Mouse (Mus musculus): ENCODE data around the gene Gm5901. TPM values are rescaled to one million over a fixed set of nuclear protein-coding genes. Genes with fewer than 3 reads are reported as not detected.
"Not testable (repeated sequence)": the region's sequence is repeated elsewhere in the genome, so short reads cannot be mapped to it uniquely, and the experiment has no call there.

The Gm5901 gene
- polyA plus RNA-seq (2015; fragmentation: Nextera tagmentation; extraction: Ambion mirVana) = not detected in 2 replicates

GRCm38 (mm10) chr7:105374866-105375265 is at the start of gene Gm5901:
TSS of gene Gm5901 (plus strand) at chr7:105375038.
- ATAC-seq (ENCODE audit: low FRiP score) = no peak
- Histone ChIP-seq H3K4me3 (replicated peaks) (no peak within 1 kb of the TSS), H3K36me3 (peaks cover 70% of the 10 kb centered on the region), H3K9me3 (replicated peaks) (no peaks in the 10 kb centered on the region), H3K4me1 (no peaks in the 10 kb centered on the region), H3K9ac (replicated peaks) (no peak within 1 kb of the TSS), H3K4me2 (no peak within 1 kb of the TSS), H3K27me3 (replicated peaks) (no peaks in the 10 kb centered on the region), H3K27ac (replicated peaks) (no peak within 1 kb of the TSS)
- WGBS = 94% methylated on average over 1 of the region's 1 CpGs

GRCm38 (mm10) chr7:105325302-105325701 is 49.5 kb upstream of the Gm5901 start:
- Histone ChIP-seq H3K36me3 (no peaks in the 10 kb centered on the region), H3K9ac (replicated peaks) (no peak overlapping the region), H3K4me2 (no peak overlapping the region), H3K4me1 (no peaks in the 10 kb centered on the region), H3K27me3 (replicated peaks) (no peaks in the 10 kb centered on the region), H3K4me3 (replicated peaks) (no peak overlapping the region), H3K9me3 (replicated peaks) (no peaks in the 10 kb centered on the region), H3K27ac (replicated peaks) (no peak overlapping the region)
- 76% methylated on average over 2 of the region's 2 CpGs for WGBS
- ATAC-seq (ENCODE audit: low FRiP score) = no peak

GRCm38 (mm10) chr7:105334004-105334403 is 40.8 kb upstream of the Gm5901 start, which contains the start of gene Olfr690:
TSS of gene Olfr690 (minus strand) at chr7:105334104.
- H3K9ac ChIP-seq (replicated peaks) = no peak within 1 kb of the TSS
- no peaks in the 10 kb centered on the region for H3K9me3 ChIP-seq (replicated peaks)
- no peaks in the 10 kb centered on the region for H3K27me3 ChIP-seq (replicated peaks)
- H3K4me2 ChIP-seq = no peak within 1 kb of the TSS
- no peak within 1 kb of the TSS for H3K4me3 ChIP-seq (replicated peaks)
- no peaks in the 10 kb centered on the region for H3K36me3 ChIP-seq
- H3K4me1 ChIP-seq = no peaks in the 10 kb centered on the region
- ATAC-seq (ENCODE audit: low FRiP score) = no peak
- WGBS = 79% methylated on average over 1 of the region's 1 CpGs
- no peak within 1 kb of the TSS for H3K27ac ChIP-seq (replicated peaks)

- no peak for ATAC-seq (ENCODE audit: low FRiP score)
- Histone ChIP-seq H3K27ac (replicated peaks) (no peak within 1 kb of the TSS), H3K27me3 (replicated peaks) (no peaks in the 10 kb centered on the region), H3K4me1 (no peaks in the 10 kb centered on the region), H3K9ac (replicated peaks) (no peak within 1 kb of the TSS), H3K36me3 (no peaks in the 10 kb centered on the region), H3K4me2 (no peak within 1 kb of the TSS), H3K4me3 (replicated peaks) (no peak within 1 kb of the TSS), H3K9me3 (replicated peaks) (no peaks in the 10 kb centered on the region)
- WGBS = 57% methylated on average over 1 of the region's 1 CpGs
Observed at GRCm38 (mm10) chr7:105342170-105342569, 32.7 kb upstream of the Gm5901 start, which contains the start of gene Olfr691. TSS of gene Olfr691 (minus strand) at chr7:105342270.

GRCm38 (mm10) chr7:105342752-105343151 is 32.1 kb upstream of the Gm5901 start:
- Histone ChIP-seq H3K4me2 (no peak overlapping the region), H3K36me3 (no peaks in the 10 kb centered on the region), H3K9me3 (replicated peaks) (no peaks in the 10 kb centered on the region), H3K4me3 (replicated peaks) (no peak overlapping the region), H3K4me1 (no peaks in the 10 kb centered on the region), H3K27ac (replicated peaks) (no peak overlapping the region), H3K9ac (replicated peaks) (no peak overlapping the region), H3K27me3 (replicated peaks) (no peaks in the 10 kb centered on the region)
- 86% methylated on average over 2 of the region's 2 CpGs for WGBS
- ATAC-seq (ENCODE audit: low FRiP score) = no peak

GRCm38 (mm10) chr7:105356064-105356463 is 18.8 kb upstream of the Gm5901 start:
- not testable (repeated sequence) for H3K36me3 ChIP-seq; H3K4me1 ChIP-seq; H3K9me3 ChIP-seq (replicated peaks); H3K27me3 ChIP-seq (replicated peaks); H3K27ac ChIP-seq (replicated peaks); H3K4me2 ChIP-seq; H3K9ac ChIP-seq (replicated peaks); H3K4me3 ChIP-seq (replicated peaks)
- ATAC-seq (ENCODE audit: low FRiP score) = peak; percentile 53; the same call in 1 of the 2 replicates
- no CpG with 5 or more reads among the region's 5 CpGs for WGBS

- H3K4me2 ChIP-seq; H3K27me3 ChIP-seq (replicated peaks); H3K4me3 ChIP-seq (replicated peaks); H3K36me3 ChIP-seq; H3K9me3 ChIP-seq (replicated peaks); H3K4me1 ChIP-seq; H3K27ac ChIP-seq (replicated peaks); H3K9ac ChIP-seq (replicated peaks): not testable (repeated sequence)
- peak; percentile 93 for ATAC-seq (ENCODE audit: low FRiP score)
- 94% methylated on average over 1 of the region's 2 CpGs for WGBS
Observed at GRCm38 (mm10) chr7:105356487-105356886, 18.4 kb upstream of the Gm5901 start.

GRCm38 (mm10) chr7:105361713-105362112 is 13.1 kb upstream of the Gm5901 start:
- no peak for ATAC-seq (ENCODE audit: low FRiP score)
- H3K36me3 ChIP-seq = no peaks in the 10 kb centered on the region
- H3K27me3 ChIP-seq (replicated peaks) = no peaks in the 10 kb centered on the region
- H3K4me2 ChIP-seq = no peak overlapping the region
- H3K9me3 ChIP-seq (replicated peaks) = no peaks in the 10 kb centered on the region
- H3K4me1 ChIP-seq = no peaks in the 10 kb centered on the region
- H3K27ac ChIP-seq (replicated peaks) = no peak overlapping the region
- no peak overlapping the region for H3K9ac ChIP-seq (replicated peaks)
- H3K4me3 ChIP-seq (replicated peaks) = no peak overlapping the region
- WGBS = 88% methylated on average over 2 of the region's 2 CpGs

- Histone ChIP-seq H3K4me3 (replicated peaks) (no peak overlapping the region), H3K36me3 (peaks cover 6% of the 10 kb centered on the region; the same call in 1 of the 2 replicates), H3K4me2 (no peak overlapping the region), H3K27me3 (replicated peaks) (no peaks in the 10 kb centered on the region), H3K4me1 (no peaks in the 10 kb centered on the region), H3K9ac (replicated peaks) (no peak overlapping the region), H3K9me3 (replicated peaks) (no peaks in the 10 kb centered on the region), H3K27ac (replicated peaks) (no peak overlapping the region)
- ATAC-seq (ENCODE audit: low FRiP score) = no peak
- WGBS = 86% methylated on average over 5 of the region's 5 CpGs
Observed at GRCm38 (mm10) chr7:105367268-105367667, 7.6 kb upstream of the Gm5901 start.

- WGBS = 90% methylated on average over 1 of the region's 1 CpGs
- no peak for ATAC-seq (ENCODE audit: low FRiP score)
- H3K4me3 ChIP-seq (replicated peaks) = no peak within 1 kb of the TSS
Observed at GRCm38 (mm10) chr7:105367930-105368329, 6.9 kb upstream of the Gm5901 start, which contains the start of gene Olfr692. TSS of gene Olfr692 (plus strand) at chr7:105368230.

GRCm38 (mm10) chr7:105368521-105368920 is 6.3 kb upstream of the Gm5901 start:
- no peaks in the 10 kb centered on the region for H3K9me3 ChIP-seq (replicated peaks)
- ATAC-seq (ENCODE audit: low FRiP score) = no peak; the same call in 1 of the 2 replicates
- no peak overlapping the region for H3K27ac ChIP-seq (replicated peaks)
- 98% methylated on average over 4 of the region's 4 CpGs for WGBS
- no peak overlapping the region for H3K4me2 ChIP-seq
- no peaks in the 10 kb centered on the region for H3K4me1 ChIP-seq
- H3K9ac ChIP-seq (replicated peaks) = no peak overlapping the region
- H3K36me3 ChIP-seq = peaks cover 15% of the 10 kb centered on the region; the same call in 1 of the 2 replicates
- no peak overlapping the region for H3K4me3 ChIP-seq (replicated peaks)
- H3K27me3 ChIP-seq (replicated peaks) = no peaks in the 10 kb centered on the region

More at GRCm38 (mm10) chr7:105367930-105368329, 6.9 kb upstream of the Gm5901 start, which contains the start of gene Olfr692:
- Histone ChIP-seq H3K9me3 (replicated peaks) (no peaks in the 10 kb centered on the region), H3K9ac (replicated peaks) (no peak within 1 kb of the TSS), H3K36me3 (peaks cover 9% of the 10 kb centered on the region; the same call in 1 of the 2 replicates), H3K27ac (replicated peaks) (no peak within 1 kb of the TSS), H3K4me2 (no peak within 1 kb of the TSS), H3K27me3 (replicated peaks) (no peaks in the 10 kb centered on the region), H3K4me1 (no peaks in the 10 kb centered on the region)

- Histone ChIP-seq H3K27ac (replicated peaks) (no peak overlapping the region), H3K4me1 (no peaks in the 10 kb centered on the region), H3K4me2 (no peak overlapping the region), H3K9ac (replicated peaks) (no peak overlapping the region), H3K27me3 (replicated peaks) (no peaks in the 10 kb centered on the region), H3K36me3 (peaks cover 50% of the 10 kb centered on the region), H3K9me3 (replicated peaks) (no peaks in the 10 kb centered on the region), H3K4me3 (replicated peaks) (no peak overlapping the region)
- no peak for ATAC-seq (ENCODE audit: low FRiP score)
- 88% methylated on average over 1 of the region's 1 CpGs for WGBS
Observed at GRCm38 (mm10) chr7:105372912-105373311, 1.9 kb upstream of the Gm5901 start.

Measured in neural tube, embryonic 15.5 days (tissue).